Mouse (Mus musculus) CH12.LX (cell line): ENCODE results near the gene Vps13a. TPM values are rescaled to one million over a fixed set of nuclear protein-coding genes. Genes with fewer than 3 reads are reported as not detected.
A peak's percentile ranks its signal among the peaks of the same experiment; 100 is the strongest.

Experiments used
- DNase-seq: peaks from one replicate; pipeline ENCODE4 v3.0.0-alpha.2; 2013; ENCODE audit errors: extremely low read depth
- H3K27ac ChIP-seq: 2 replicates; pipeline ENCODE4 v1.5.1; 2012; ENCODE audit warnings: low read depth, mild to moderate bottlenecking, control low read depth, moderate library complexity; ENCODE audit not compliant: insufficient read depth
- H3K27me3 ChIP-seq: replicated peaks from 2 replicates; pipeline ENCODE3; 2012; ENCODE audit warnings: inconsistent platforms
- H3K36me3 ChIP-seq, 2 experiments: replicated peaks in 1 of 2; 2 replicates each; pipeline versions ENCODE3 to v1.6.1; 2012; ENCODE audit warnings: inconsistent platforms in 1 of 2, low read length in 1 of 2, mild to moderate bottlenecking in 1 of 2, mixed read lengths in 1 of 2, moderate library complexity in 1 of 2; ENCODE audit not compliant: control insufficient read depth in 1 of 2, insufficient read depth in 1 of 2
- H3K4me1 ChIP-seq, 2 experiments: 2 replicates each; pipeline ENCODE4 v1.6.1; 2012; ENCODE audit warnings: inconsistent platforms in 1 of 2, moderate library complexity in 1 of 2; ENCODE audit not compliant: insufficient read depth in 2 of 2, control insufficient read depth in 1 of 2
- H3K4me2 ChIP-seq: 2 replicates; pipeline ENCODE4 v1.6.1; 2012; ENCODE audit warnings: low read depth, mild to moderate bottlenecking, control low read depth; ENCODE audit not compliant: poor library complexity, insufficient read depth, severe bottlenecking
- H3K4me3 ChIP-seq, 3 experiments: fragments of 150-350 bp in 1 of 3; sonication (generic) in 1 of 3; replicated peaks in 1 of 3; 2 replicates each; pipeline versions ENCODE3 to v1.5.1; 2011 to 2012; ENCODE audit warnings: low read depth in 2 of 3, low read length in 2 of 3, mild to moderate bottlenecking in 2 of 3, moderate library complexity in 2 of 3, control low read depth in 1 of 3, improper control_type of control experiment in 1 of 3, inconsistent platforms in 1 of 3, mixed read lengths in 1 of 3; ENCODE audit not compliant: poor library complexity in 1 of 3
- H3K79me2 ChIP-seq: replicated peaks from 2 replicates; pipeline ENCODE4 v1.6.1; 2012; ENCODE audit warnings: mild to moderate bottlenecking, moderate library complexity; ENCODE audit not compliant: control insufficient read depth, poor library complexity, insufficient read depth, severe bottlenecking; ENCODE audit errors: extremely low read depth
- H3K9ac ChIP-seq: 2 replicates; pipeline ENCODE4 v1.6.1; 2012; ENCODE audit warnings: low read depth, mild to moderate bottlenecking, control low read depth, moderate library complexity; ENCODE audit not compliant: insufficient read depth
- H3K9me3 ChIP-seq: replicated peaks from 2 replicates; pipeline ENCODE3; 2012; ENCODE audit warnings: low read length, inconsistent platforms, mixed read lengths
- BHLHE40 ChIP-seq: IDR thresholded peaks from 2 replicates; pipeline ENCODE4 v1.6.1; 2011; ENCODE audit warnings: mild to moderate bottlenecking, low read depth, low read length, improper control_type of control experiment
- CHD2 ChIP-seq: IDR thresholded peaks from 2 replicates; pipeline ENCODE4 v1.6.1; 2011; ENCODE audit warnings: low read length, improper control_type of control experiment
- CTCF ChIP-seq, 2 experiments: IDR thresholded peaks in 1 of 2; conservative IDR thresholded peaks in 1 of 2; 2 replicates each; pipeline ENCODE4 v1.5.1; 2011 to 2012; ENCODE audit warnings: low read depth in 2 of 2, low read length in 2 of 2, improper control_type of control experiment in 1 of 2, inconsistent platforms in 1 of 2, mild to moderate bottlenecking in 1 of 2, moderate library complexity in 1 of 2
- ELF1 ChIP-seq: IDR thresholded peaks from 2 replicates; pipeline ENCODE4 v1.6.1; 2014; ENCODE audit warnings: low read depth, mild to moderate bottlenecking, inconsistent platforms, low read length, improper control_type of control experiment
- ETS1 ChIP-seq: conservative IDR thresholded peaks from 2 replicates; pipeline ENCODE4 v1.6.1; 2012; ENCODE audit warnings: low read depth, mild to moderate bottlenecking, inconsistent platforms, low read length, improper control_type of control experiment, moderate library complexity
- HCFC1 ChIP-seq: IDR thresholded peaks from 2 replicates; pipeline ENCODE4 v1.6.1; 2012; ENCODE audit warnings: low read depth, mild to moderate bottlenecking, inconsistent platforms, low read length, improper control_type of control experiment
- IRF4 ChIP-seq: IDR thresholded peaks from 2 replicates; pipeline ENCODE4 v1.6.1; 2014; ENCODE audit warnings: low read depth, mild to moderate bottlenecking, inconsistent platforms, low read length, improper control_type of control experiment
- JUN ChIP-seq: IDR thresholded peaks from 2 replicates; pipeline ENCODE4 v1.6.1; 2011; ENCODE audit warnings: low read depth, mild to moderate bottlenecking, low read length, improper control_type of control experiment, moderate library complexity; ENCODE audit not compliant: insufficient read depth
- JUND ChIP-seq: conservative IDR thresholded peaks from 2 replicates; pipeline ENCODE4 v1.6.1; 2011; ENCODE audit warnings: low read depth, low read length, improper control_type of control experiment
- MAZ ChIP-seq: IDR thresholded peaks from 2 replicates; pipeline ENCODE4 v1.6.1; 2012; ENCODE audit warnings: low read depth, mild to moderate bottlenecking, inconsistent platforms, low read length, improper control_type of control experiment, moderate library complexity
- MEF2A ChIP-seq: IDR thresholded peaks from 2 replicates; pipeline ENCODE4 v1.6.1; 2014; ENCODE audit warnings: low read depth, mild to moderate bottlenecking, inconsistent platforms, low read length, improper control_type of control experiment, borderline replicate concordance
- MXI1 ChIP-seq: IDR thresholded peaks from 2 replicates; pipeline ENCODE4 v1.6.1; 2011; ENCODE audit warnings: mild to moderate bottlenecking, low read depth, low read length, improper control_type of control experiment
- MYC ChIP-seq: IDR thresholded peaks from 2 replicates; pipeline ENCODE4 v1.6.1; 2011; ENCODE audit warnings: low read depth, mild to moderate bottlenecking, improper control_type of control experiment, low read length
- NELFE ChIP-seq: IDR thresholded peaks from 2 replicates; pipeline ENCODE4 v1.6.1; 2011; ENCODE audit warnings: low read depth, low read length, improper control_type of control experiment
- NRF1 ChIP-seq: IDR thresholded peaks from 2 replicates; pipeline ENCODE4 v1.6.1; 2014; ENCODE audit warnings: low read depth, mild to moderate bottlenecking, inconsistent platforms, low read length, improper control_type of control experiment, moderate library complexity
- RAD21 ChIP-seq: IDR thresholded peaks from 2 replicates; pipeline ENCODE4 v1.6.1; 2011; ENCODE audit warnings: low read depth, mild to moderate bottlenecking, low read length, improper control_type of control experiment, moderate library complexity
- SIN3A ChIP-seq: IDR thresholded peaks from 2 replicates; pipeline ENCODE4 v1.6.1; 2012; ENCODE audit warnings: low read length, improper control_type of control experiment, inconsistent platforms
- SMC3 ChIP-seq: IDR thresholded peaks from 2 replicates; pipeline ENCODE4 v1.6.1; 2011; ENCODE audit warnings: low read depth, low read length, improper control_type of control experiment
- TCF12 ChIP-seq: IDR thresholded peaks from 2 replicates; pipeline ENCODE4 v1.6.1; 2014; ENCODE audit warnings: low read depth, mild to moderate bottlenecking, inconsistent platforms, low read length, improper control_type of control experiment
- UBTF ChIP-seq: IDR thresholded peaks from 2 replicates; pipeline ENCODE4 v1.6.1; 2012; ENCODE audit warnings: low read depth, mild to moderate bottlenecking, inconsistent platforms, low read length, improper control_type of control experiment, moderate library complexity
- USF1 ChIP-seq: IDR thresholded peaks from 2 replicates; pipeline ENCODE4 v1.6.1; 2014; ENCODE audit warnings: low read depth, mild to moderate bottlenecking, inconsistent platforms, low read length, improper control_type of control experiment
- USF2 ChIP-seq: conservative IDR thresholded peaks from 2 replicates; pipeline ENCODE4 v1.6.1; 2011; ENCODE audit warnings: low read depth, low read length, improper control_type of control experiment
- ZC3H11A ChIP-seq: IDR thresholded peaks from 2 replicates; pipeline ENCODE4 v1.6.1; 2012; ENCODE audit warnings: low read depth, mild to moderate bottlenecking, inconsistent platforms, low read length, improper control_type of control experiment
- ZKSCAN1 ChIP-seq: IDR thresholded peaks from 2 replicates; pipeline ENCODE4 v1.6.1; 2012; ENCODE audit warnings: low read depth, inconsistent platforms, low read length, improper control_type of control experiment, borderline replicate concordance
- dilution Hi-C: fragments of 300-500 bp; cut with MboI; formaldehyde crosslinking; loops from 2 replicates; pipeline ENCODE4 v1.14.3; 2020; ENCODE audit warnings: low sequenced_read_pairs; ENCODE audit not compliant: extremely low pct_unique_long_range_greater_than_20kb, extremely low pct_ligation_motif_present
- in situ Hi-C: fragments of 300-500 bp; cut with MboI; formaldehyde crosslinking; loops from 3 replicates; pipeline ENCODE4 v1.14.3; 2019; ENCODE audit warnings: low sequenced_read_pairs, low pct_ligation_motif_present, low pct_unique_long_range_greater_than_20kb, mixed read lengths
- polyA plus RNA-seq: library from polyadenylated mRNA; unstranded; fragments of >175 nt; gene quantifications from 2 replicates; pipeline ENCODE4 v1.2.1, GENCODE M21; 2012; ENCODE audit warnings: low read depth; ENCODE audit not compliant: insufficient read length
- total RNA-seq, 2 experiments: library from RNA; depleted of rRNA; stranded (reverse); fragments of 300-350 nt in 1 of 2; fragments of >200 nt in 1 of 2; gene quantifications; 2 replicates each; pipeline ENCODE4 v1.2.3; 2012 to 2014

Gene Vps13a
- total and polyA plus RNA-seq, 3 experiments = 32.5 to 36.7 (median 35.9) TPM

GRCm38 (mm10) chr19:16789930-16790329 lies 9.2 kb upstream of the Vps13a start (continued):
- peak; percentile 72; the same call in 1 of the 2 replicates for TF ChIP-seq JUN
- TF ChIP-seq BHLHE40 = peak; percentile 62
- TF ChIP-seq USF2 = no peak
- peak; percentile 78 for TF ChIP-seq IRF4
- peak; percentile 59; the same call in 1 of the 2 replicates for TF ChIP-seq TCF12
- no peak for TF ChIP-seq ZC3H11A
- 0 out of 2 replicates have a peak, but pooled peaks have one; percentile 43 for TF ChIP-seq MYC
- TF ChIP-seq HCFC1 = no peak
- no peak for TF ChIP-seq ELF1
- TF ChIP-seq RAD21 = no peak
- no peak for TF ChIP-seq NRF1
- no peak for TF ChIP-seq MXI1
- peak; percentile 76 for TF ChIP-seq ETS1
- no peak for TF ChIP-seq CTCF (conservative IDR thresholded peaks at IDR 0.05 in 1 of 2, IDR thresholded peaks at IDR 0.05 in 1 of 2; ENCODE audit: low read depth in 2 of 2, low read length in 2 of 2)
- no peak for TF ChIP-seq UBTF
- peak; percentile 86 for TF ChIP-seq MEF2A
- no peak for TF ChIP-seq USF1
- TF ChIP-seq, all 38 proteins: peak for 14

GRCm38 (mm10) chr19:16784879-16785278 lies 4.1 kb upstream of the Vps13a start:
- Histone ChIP-seq H3K27ac (no peak overlapping the region), H3K4me1 (peaks cover 4 to 7% of the 10 kb centered on the region in 2 experiments; a peak in 3 of 4 replicates), H3K9ac (no peak overlapping the region), H3K9me3 (no peaks in the 10 kb centered on the region), H3K79me2 (0 out of 2 replicates have a peak, but pooled peaks cover 8% of the 10 kb centered on the region), H3K4me3 (no peak overlapping the region)
- dilution Hi-C loops = no loop called here
- DNase-seq = peak; percentile 41
- no peak for TF ChIP-seq NELFE
- peak; percentile 72 for TF ChIP-seq RAD21
- 0 out of 2 replicates have a peak, but pooled peaks have one; percentile 37 for TF ChIP-seq SIN3A
- no peak for TF ChIP-seq CHD2
- TF ChIP-seq MAZ = no peak
- no peak for TF ChIP-seq ZKSCAN1
- TF ChIP-seq JUND = no peak
- peak in 1 of 2 experiments; percentile 81; a peak in 3 of 4 replicates for TF ChIP-seq CTCF (conservative IDR thresholded peaks at IDR 0.05 in 1 of 2, IDR thresholded peaks at IDR 0.05 in 1 of 2; ENCODE audit: low read depth in 2 of 2, low read length in 2 of 2)
- TF ChIP-seq SMC3 = peak; percentile 65
- TF ChIP-seq USF2 = no peak
- no peak for TF ChIP-seq ZC3H11A
- TF ChIP-seq, all 38 proteins: peak for 4
- in situ Hi-C loops = no loop called here
- Histone ChIP-seq H3K36me3 (no peaks in the 10 kb centered on the region), H3K27me3 (peaks cover 3% of the 10 kb centered on the region), H3K4me2 (no peak overlapping the region)
